Mouse (Mus musculus): ENCODE data around the gene Psmd2.

The Psmd2 gene

DNA sequence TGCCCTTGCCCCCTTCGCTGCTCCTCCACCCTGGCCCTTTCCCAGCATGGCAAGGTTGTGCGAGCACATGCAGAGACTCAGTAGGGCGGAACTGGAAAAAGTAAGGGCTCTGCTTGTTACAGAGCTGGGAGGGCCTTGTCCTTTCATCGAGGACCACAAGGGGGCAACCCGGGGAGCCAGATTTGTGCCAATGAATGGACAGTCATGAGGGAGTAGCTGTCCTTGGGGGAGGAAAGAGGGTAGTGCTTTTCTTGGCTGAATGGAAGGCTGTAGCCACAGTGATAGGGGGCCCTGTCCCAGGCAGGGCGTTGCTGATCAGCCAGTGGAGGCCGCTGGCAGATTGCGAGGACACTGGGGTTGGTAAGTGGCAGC lies 51.1 kb downstream of the Psmd2 start:
- DNase-seq (ENCODE audit: low spot score) = no peak

GRCm38 (mm10) chr16:20703071-20703470 lies 51.6 kb downstream of the Psmd2 start:
- DNase-seq (ENCODE audit: low spot score) = no peak

- no peak for DNase-seq (ENCODE audit: low spot score)
Observed at GRCm38 (mm10) chr16:20703699-20704400, 52.4 kb downstream of the Psmd2 start.

- DNase-seq (ENCODE audit: low spot score) = no peak
Observed at GRCm38 (mm10) chr16:20705786-20706185, 54.3 kb downstream of the Psmd2 start.

DNA sequence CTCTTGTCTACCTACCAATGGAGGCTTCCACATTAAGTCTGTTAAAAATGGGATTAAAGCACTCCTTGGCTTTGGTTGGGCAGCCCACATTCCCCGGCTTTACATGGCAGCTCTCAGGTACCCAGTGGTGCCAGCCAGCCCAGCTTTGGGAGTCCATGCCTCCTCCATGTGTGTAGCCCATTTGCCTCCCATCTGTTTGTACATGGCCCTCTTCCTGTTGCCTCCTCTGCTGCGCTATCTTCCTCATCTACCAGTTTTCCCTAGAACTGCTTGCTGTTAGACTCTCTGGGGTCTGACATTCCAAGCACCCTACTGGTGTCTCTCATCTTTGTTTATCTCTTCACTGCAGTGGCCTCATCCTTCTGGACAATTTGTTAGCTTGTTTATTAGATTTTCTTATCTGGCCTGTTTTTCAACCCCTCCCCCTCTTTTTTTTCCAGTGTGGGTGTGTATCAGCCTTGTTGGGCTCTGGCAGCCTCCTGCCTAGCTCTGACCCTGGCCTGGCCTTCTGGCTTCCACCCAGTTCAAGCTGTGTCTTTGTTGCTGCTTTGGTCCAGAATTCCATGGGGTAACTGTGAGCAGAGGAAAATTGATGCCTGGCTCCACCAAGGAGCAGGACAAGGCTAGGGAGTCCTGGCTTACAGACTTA lies 55.1 kb downstream of the Psmd2 start:
- DNase-seq (ENCODE audit: low spot score) = no peak

DNA sequence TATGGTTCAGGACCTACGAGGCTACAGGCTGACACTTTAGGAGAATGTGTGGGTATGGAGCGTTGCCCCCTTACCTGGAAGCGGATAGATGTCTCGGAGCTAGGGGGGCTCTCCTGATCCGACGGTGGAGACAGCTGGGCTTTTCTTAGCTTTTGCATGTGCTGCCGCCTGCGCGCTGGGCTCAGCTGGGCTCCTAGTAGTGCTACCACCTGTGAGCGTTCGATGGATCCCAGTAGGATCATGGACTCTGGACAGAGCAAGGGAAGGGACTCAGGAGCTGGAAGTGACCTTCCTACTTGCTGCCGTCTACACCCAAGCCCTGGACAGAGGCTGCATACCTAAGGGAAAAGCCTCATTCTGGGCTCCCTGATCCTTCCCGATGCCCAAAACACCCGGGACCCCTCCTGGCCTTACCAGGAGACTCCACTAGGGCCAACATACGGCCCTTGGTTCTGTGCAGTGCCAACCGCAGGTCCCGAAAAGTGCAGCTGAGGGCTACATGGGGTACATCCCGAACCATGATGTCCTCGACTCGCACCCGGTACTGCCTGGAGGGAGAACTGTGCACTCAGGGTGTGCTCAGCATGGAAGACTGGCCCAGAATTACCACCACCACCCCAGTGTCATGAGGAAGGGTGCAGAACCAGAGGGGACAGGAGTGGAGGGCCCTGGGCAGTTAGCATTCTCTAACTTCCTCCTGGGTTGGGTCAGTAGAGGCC lies 56.9 kb downstream of the Psmd2 start:
- DNase-seq (ENCODE audit: low spot score) = no peak

DNA sequence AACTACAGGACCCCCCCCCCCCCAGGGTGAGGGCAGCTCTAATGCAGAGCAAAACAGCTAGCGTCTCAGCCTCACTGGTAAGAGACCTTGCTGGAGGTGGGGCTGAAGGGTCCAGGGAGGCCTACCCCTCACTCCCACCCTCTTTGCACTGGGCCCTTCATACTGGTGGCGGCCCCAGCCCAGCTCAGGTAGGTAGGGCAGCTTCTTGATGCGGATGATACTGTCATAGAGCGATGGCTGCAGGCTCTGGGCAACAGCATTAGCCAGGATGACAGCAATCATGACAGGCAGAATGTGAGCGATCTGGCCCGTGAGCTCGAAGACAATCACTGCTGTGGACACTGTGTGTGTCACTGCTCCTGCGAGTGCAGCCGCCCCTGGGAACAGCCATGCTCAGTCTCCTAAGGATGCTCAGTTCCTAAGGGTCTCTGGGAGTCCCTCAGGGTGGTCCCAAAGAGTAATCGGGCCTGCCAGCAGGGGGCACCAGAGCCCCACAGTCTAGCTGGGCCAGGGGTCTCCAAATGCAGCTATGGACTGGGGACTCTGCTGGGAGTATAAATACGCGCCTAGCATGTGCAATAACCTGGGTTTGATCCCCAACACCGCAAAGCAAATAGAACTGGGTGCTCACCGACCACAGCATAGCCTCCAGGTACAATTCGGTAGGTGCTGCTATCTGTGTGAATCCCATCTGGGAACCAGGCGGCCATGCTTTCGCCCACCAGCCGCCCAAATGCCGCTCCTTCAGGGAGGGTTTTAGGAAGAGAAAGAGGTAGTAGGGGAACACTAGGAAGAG lies 57.7 kb downstream of the Psmd2 start:
- no peak for DNase-seq (ENCODE audit: low spot score)

- DNase-seq (ENCODE audit: low spot score) = no peak
Observed at GRCm38 (mm10) chr16:20710370-20710769, 58.9 kb downstream of the Psmd2 start.

GRCm38 (mm10) chr16:20710810-20711209 lies 59.4 kb downstream of the Psmd2 start:
- DNase-seq (ENCODE audit: low spot score) = no peak

GRCm38 (mm10) chr16:20712190-20712589 lies 60.7 kb downstream of the Psmd2 start:
- no peak for DNase-seq (ENCODE audit: low spot score)

GRCm38 (mm10) chr16:20712889-20713288 lies 61.4 kb downstream of the Psmd2 start:
- no peak for DNase-seq (ENCODE audit: low spot score)
